8 mouse cellular contexts compared by ENCODE assay signal in genomic region chr1:133423543-133424480, GRCm38 (mm10). TPM values are rescaled to one million over a fixed set of nuclear protein-coding genes. Genes with fewer than 3 reads are reported as not detected.
DNase-seq lines count a peak whose midpoint lies in the region; ATAC-seq and TF ChIP-seq lines count a peak whose summit lies in the region.

Gene Sox13, minus strand, starts transcription at chr1:133424377.

- H3K4me3 ChIP-seq in ES-Bruce4 (ENCODE audit: low read depth, low read length) = peak within 1 kb of the TSS; percentile 96
- peak within 1 kb of the TSS; percentile 77 for H3K4me3 ChIP-seq in forebrain, embryonic 13.5 days

- TF ChIP-seq POLR2A in ES-Bruce4 (IDR thresholded peaks at IDR 0.05; ENCODE audit: insufficient read depth, low read length) = no peak

- H3K27ac ChIP-seq in ES-Bruce4 (ENCODE audit: insufficient read depth, low read length) = no peak within 1 kb of the TSS
- H3K27ac ChIP-seq in forebrain, embryonic 13.5 days = peak within 1 kb of the TSS; percentile 89

- peak within 1 kb of the TSS; percentile 100 for H3K4me2 ChIP-seq in forebrain, embryonic 13.5 days

- no peaks in the 10 kb centered on the region for H3K9me3 ChIP-seq in ES-Bruce4 (replicated peaks; ENCODE audit: control insufficient read depth, insufficient read depth, low read length, poor library complexity, severe bottlenecking)
- H3K9me3 ChIP-seq in forebrain, embryonic 13.5 days (replicated peaks) = no peaks in the 10 kb centered on the region

- DNase-seq in adrenal gland, postnatal 36 days = peak; percentile 80 to 82
- DNase-seq in heart, postnatal 14 days = peak; percentile 75 to 79
- peak; percentile 20 for DNase-seq in layer of hippocampus, adult 9-11 months
- peak; percentile 76 for DNase-seq in lung, postnatal 14 days
- DNase-seq in retina, postnatal 7 days (ENCODE audit: low read depth, low spot score) = peak; percentile 46
- no peak for DNase-seq in MN1 (ENCODE audit: low spot score)

- TF ChIP-seq EP300 in ES-Bruce4 (IDR thresholded peaks at IDR 0.05; ENCODE audit: insufficient read depth, low read depth, low read length) = no peak

- WGBS in forebrain, embryonic 13.5 days = under 1% methylated on average over 102 of the region's 128 CpGs

- ATAC-seq in forebrain, embryonic 13.5 days = peak; percentile 75

- H3K27me3 ChIP-seq in ES-Bruce4 (ENCODE audit: control insufficient read depth, insufficient read depth, low read length, poor library complexity, severe bottlenecking) = no peaks in the 10 kb centered on the region
- H3K27me3 ChIP-seq in forebrain, embryonic 13.5 days = no peaks in the 10 kb centered on the region

- TF ChIP-seq CTCF in ES-Bruce4 (IDR thresholded peaks at IDR 0.05; ENCODE audit: low read depth, low read length) = no peak

- no peaks in the 10 kb centered on the region for H3K36me3 ChIP-seq in ES-Bruce4 (ENCODE audit: control insufficient read depth, insufficient read depth, low read length, poor library complexity, severe bottlenecking)
- no peaks in the 10 kb centered on the region for H3K36me3 ChIP-seq in forebrain, embryonic 13.5 days (ENCODE audit: poor library complexity, severe bottlenecking)

- intact Hi-C loops in heart, postnatal 14 days (cut with DNase I) = loop anchor here (2.0 kb wide), 2 partner anchors 39 to 69 kb away; no protein-coding TSS in a partner anchor

- peaks cover 2% of the 10 kb centered on the region for H3K4me1 ChIP-seq in ES-Bruce4 (ENCODE audit: control insufficient read depth, insufficient read depth, low read length)
- peaks cover 26% of the 10 kb centered on the region for H3K4me1 ChIP-seq in forebrain, embryonic 13.5 days

- peak within 1 kb of the TSS; percentile 89 for H3K9ac ChIP-seq in ES-Bruce4 (ENCODE audit: low read depth, poor library complexity, severe bottlenecking)
- peak within 1 kb of the TSS; percentile 83 for H3K9ac ChIP-seq in forebrain, embryonic 13.5 days

RNA-seq across cellular contexts. Expression of gene Sox13, which starts in this region (rescaled TPM):
- 22.8 and 25.0 TPM in 2 replicates for polyA plus RNA-seq in ES-Bruce4 (2011; ENCODE audit: insufficient read depth, insufficient read length, low read depth, missing spikeins)
- 10 to 100 TPM; 12.6 to 17.5 TPM for total RNA-seq in adrenal gland, postnatal 36 days (2021)
- 5.8 and 6.8 TPM in 2 replicates for polyA plus RNA-seq in forebrain, embryonic 13.5 days (2015; fragmentation: Nextera tagmentation; extraction: Ambion mirVana)
- total RNA-seq in heart, postnatal 14 days (2021) = 10 to 100 TPM; 22.3 to 23.9 TPM
